Mouse (Mus musculus) cerebellum, adult 2 months (tissue): ENCODE measurements at regions not wholly inside any gene's neighbourhood (a gene's known extent, or its start where the extent isn't known, plus 50 kb on each side); places are given as distances from the start of the nearest gene placed in this dataset.

ENCODE experiments used
- CTCF ChIP-seq: fragments of 200-500 bp; IDR thresholded peaks from 2 replicates; pipeline ENCODE4 v1.5.1; 2011; ENCODE audit warnings: low read depth, mild to moderate bottlenecking, control low read depth, low read length, moderate library complexity, borderline replicate concordance; ENCODE audit not compliant: insufficient read depth
- POLR2A ChIP-seq: fragments of 200-500 bp; IDR thresholded peaks from 2 replicates; pipeline ENCODE4 v1.6.1; 2011; ENCODE audit warnings: low read length, control low read depth, borderline replicate concordance; ENCODE audit not compliant: insufficient read depth

GRCm38 (mm10) chr7:69998756-69999155 is 367.8 kb downstream of the Nr2f2 start:
- TF ChIP-seq POLR2A = no peak
- no peak for TF ChIP-seq CTCF
